Mouse (Mus musculus) liver (tissue): ENCODE data around the gene Ldhal6b.
A peak's percentile ranks its signal among the peaks of the same experiment; 100 is the strongest.

Experiments
- DNase-seq: peaks from one replicate; pipeline ENCODE4 v3.0.0-alpha.2; 2020; ENCODE audit warnings: mixed read lengths

Gene Ldhal6b

DNA sequence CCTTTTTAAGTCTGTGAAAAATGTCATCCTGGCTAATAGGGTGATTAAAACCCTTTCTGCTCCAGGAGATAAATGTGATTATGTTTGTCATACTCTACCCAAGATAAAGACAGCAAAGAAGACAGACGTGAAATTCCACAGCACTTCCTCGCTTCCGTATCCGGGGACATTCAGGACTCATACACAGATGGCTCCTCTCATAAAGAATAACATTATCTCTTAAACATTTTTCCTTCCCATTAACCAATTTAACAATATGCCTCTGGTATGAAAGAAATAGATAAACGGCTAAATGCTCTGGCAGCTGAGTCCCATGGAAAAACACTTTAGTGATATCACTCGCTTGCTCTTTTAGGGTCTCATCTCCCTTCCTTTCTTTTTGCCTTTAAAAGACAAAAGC is 11.5 kb downstream of the Ldhal6b start:
- no peak for DNase-seq

DNA sequence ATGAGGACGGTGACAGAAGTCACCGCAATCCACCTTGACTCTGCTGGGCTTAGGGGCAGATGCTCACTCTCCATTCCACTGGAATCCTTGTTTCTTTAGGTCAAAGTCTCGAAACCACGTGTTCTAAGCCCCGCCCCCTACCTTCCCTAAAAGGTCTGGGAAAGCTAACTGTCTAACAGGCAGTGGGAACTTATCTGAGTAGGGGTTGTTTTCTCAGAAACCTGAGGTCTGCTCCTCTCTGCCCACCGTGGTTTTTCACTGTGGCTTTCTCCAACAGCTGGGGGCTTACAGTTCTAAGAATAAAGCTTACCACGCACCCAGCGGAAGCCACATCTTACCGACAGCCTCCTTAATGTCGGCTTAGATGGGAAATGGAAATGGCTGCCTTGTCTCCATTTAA is 12.0 kb downstream of the Ldhal6b start:
- peak; percentile 59 for DNase-seq

- DNase-seq: no peak
Observed at GRCm38 (mm10) chr17:5403885-5404284, 14.7 kb downstream of the Ldhal6b start.

- DNase-seq: peak; percentile 85
Observed at GRCm38 (mm10) chr17:5402624-5403023, 15.9 kb downstream of the Ldhal6b start.

DNA sequence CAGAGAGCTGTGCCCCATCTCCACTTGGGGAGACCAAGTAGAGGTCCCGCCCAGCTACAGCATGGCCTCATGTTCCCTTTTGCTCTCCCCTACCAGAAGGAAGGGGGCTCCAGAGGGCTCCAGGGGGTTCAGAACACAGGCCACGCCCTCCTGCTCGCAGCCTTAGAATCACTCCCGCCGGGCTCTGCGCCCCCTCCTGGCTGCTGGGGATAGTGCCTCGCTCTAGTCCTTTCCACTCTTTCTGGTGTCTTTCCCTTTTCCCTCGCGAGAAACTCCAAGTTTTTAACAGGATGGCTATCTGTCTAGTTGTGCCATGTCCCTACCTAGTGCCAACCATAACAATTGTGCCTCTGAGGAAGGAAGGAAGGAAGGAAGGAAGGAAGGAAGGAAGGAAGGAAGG is 16.5 kb downstream of the Ldhal6b start:
- DNase-seq: peak; percentile 75

GRCm38 (mm10) chr17:5401288-5401687 is 17.3 kb downstream of the Ldhal6b start:
- no peak for DNase-seq

DNA sequence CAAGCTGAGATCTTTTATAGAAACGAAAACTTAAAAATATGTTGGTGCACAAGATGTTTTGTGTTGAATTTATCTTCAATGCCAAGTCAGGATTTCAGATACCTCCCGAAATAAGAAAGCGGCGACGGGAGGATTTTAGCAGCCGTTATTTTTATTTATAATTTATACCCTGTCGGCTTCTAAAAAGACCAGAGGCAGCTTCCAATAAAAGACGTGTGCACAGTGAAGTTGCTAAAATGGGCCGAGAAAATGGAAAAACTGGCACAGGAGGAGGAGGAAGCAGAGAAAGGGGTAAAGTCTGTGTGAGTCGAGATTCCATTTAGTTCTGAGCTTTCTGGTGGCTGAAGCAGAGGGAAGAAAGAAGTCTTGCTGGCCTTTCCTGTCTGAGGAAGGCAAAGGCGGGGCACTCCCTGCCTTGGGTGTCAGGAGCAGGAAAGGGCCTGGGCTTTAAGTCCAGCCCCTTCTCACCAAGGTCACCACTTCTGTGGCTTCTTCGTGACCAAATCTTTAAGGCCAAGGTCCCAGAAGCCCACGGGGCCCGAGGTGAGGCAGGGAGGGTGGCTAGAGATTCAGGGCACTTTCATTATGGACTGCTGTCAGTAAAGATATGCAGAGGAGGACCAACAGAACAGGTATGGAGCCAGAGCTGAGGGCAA is 18.0 kb downstream of the Ldhal6b start:
- no peak for DNase-seq

DNA sequence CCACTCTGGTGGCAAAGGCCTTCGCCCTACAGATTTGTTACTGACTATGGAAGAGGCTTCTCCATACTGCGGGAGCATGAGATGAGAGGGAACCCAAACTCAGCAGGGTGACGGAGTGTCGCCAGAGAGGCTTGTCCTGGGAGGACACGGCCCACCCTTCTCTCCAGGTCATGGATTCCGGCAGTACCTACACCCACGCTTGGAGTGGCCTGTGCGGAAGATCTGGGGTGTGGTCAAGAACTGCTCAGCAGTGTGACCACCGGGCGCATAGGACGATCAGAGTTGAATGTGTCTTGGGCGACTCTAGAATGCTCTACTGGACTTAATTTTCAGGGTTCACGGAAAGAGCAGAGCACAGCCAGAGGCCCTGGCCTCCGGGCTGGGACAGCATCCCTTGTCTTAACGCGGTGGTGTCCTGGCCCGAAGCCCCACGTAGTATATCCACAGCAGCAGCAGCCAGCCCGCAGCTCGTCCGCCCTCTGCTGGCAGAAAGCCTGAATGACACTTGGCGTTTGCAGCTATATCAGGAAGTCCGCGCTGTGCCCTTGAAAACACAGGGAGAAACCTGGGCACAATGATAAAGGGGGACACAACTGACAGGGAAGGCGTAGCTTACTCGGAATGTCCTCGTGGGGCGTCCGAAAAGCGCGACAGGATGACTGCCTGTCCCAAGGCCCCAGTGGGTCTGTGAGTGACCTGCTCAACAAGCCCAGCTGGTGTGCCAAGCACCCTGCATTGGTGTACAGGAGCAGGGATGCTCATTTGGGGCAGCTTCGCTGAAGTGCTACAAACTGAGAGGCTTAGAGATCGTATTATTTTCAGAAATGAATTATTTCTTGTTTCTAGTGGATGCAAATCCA is 21.2 kb downstream of the Ldhal6b start:
- peak; percentile 81 for DNase-seq

DNA sequence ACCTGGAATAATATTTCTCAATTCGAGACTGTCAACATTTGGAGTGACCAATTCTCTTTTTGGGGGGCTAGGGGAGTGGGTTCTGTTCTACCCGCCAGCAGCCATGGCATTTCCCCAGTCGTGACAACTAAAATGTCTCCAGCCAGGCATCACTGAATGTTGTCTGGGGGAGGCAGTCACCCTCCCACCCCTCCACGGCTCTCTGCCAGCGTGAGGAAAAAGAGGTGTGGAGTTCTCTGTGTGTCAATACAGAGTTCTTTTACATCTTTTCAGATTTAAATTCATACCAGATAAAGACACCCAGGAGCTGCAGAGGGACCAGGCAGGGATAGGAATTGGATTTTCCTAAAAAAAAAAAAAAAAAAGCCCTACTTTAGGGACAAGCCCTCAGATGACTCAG is 22.4 kb downstream of the Ldhal6b start:
- no peak for DNase-seq

- no peak for DNase-seq
Observed at GRCm38 (mm10) chr17:5395454-5396205, 22.9 kb downstream of the Ldhal6b start.

DNA sequence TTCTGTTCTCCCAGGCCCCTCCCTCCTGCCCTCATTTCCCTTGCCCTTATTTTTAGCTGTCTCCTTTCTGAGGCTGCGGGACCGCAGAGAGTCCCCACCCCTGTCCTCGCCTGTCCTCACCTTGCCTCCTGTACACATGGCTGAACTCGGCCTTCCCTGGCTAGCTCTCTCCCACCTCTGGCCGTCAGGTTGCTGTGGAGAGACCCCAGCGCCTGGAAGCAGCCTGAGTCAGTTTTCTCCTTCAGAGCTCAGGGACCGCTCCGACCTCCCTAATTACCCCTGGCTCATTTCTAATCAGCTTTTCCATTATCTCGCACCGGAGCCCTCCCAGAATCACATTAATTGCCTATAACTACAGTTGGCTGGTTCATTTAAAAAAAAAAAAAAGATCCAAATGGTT is 27.9 kb downstream of the Ldhal6b start:
- no peak for DNase-seq

DNA sequence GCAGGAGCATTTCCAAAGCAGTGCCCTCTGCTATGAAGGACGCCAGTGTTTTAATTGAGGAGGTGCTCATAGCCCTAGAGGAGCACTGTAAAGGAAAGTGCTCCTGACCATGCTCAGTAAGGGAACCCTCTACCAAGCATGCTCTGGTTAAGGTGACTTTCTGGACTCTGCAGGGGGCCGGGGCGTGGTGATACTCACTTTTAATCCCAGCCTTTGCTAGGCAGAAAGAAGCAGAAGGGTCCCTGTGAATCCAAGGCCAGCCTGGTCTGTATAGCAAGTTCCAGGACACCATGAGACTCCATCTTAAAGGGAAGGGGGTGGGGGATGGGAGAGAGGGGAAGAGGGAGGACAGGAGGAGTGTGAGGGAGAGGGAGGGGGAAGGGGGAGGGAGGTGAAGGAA is 30.2 kb downstream of the Ldhal6b start:
- no peak for DNase-seq

- no peak for DNase-seq
Observed at GRCm38 (mm10) chr17:5386885-5387545, 31.6 kb downstream of the Ldhal6b start.

GRCm38 (mm10) chr17:5385694-5386093 is 32.9 kb downstream of the Ldhal6b start:
- DNase-seq: no peak

DNA sequence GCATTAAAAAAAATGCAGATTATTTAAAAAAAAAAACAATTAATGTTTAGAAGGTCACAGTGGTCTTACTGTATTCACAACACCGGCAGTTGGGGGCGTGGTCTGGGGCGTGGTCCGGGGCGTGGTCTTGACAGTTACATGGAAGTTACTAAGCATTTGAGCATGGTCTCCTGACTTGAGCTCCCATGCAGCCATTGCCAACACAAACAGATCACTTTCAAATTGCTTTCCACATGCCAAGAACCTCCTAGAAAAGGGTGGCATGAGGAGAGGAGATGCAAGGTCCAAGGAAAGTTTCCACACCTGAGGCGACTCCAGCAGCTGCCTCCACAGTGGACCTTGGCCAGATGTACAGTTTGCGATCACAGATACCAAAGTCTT is 40.6 kb downstream of the Ldhal6b start:
- peak; percentile 85 for DNase-seq

DNA sequence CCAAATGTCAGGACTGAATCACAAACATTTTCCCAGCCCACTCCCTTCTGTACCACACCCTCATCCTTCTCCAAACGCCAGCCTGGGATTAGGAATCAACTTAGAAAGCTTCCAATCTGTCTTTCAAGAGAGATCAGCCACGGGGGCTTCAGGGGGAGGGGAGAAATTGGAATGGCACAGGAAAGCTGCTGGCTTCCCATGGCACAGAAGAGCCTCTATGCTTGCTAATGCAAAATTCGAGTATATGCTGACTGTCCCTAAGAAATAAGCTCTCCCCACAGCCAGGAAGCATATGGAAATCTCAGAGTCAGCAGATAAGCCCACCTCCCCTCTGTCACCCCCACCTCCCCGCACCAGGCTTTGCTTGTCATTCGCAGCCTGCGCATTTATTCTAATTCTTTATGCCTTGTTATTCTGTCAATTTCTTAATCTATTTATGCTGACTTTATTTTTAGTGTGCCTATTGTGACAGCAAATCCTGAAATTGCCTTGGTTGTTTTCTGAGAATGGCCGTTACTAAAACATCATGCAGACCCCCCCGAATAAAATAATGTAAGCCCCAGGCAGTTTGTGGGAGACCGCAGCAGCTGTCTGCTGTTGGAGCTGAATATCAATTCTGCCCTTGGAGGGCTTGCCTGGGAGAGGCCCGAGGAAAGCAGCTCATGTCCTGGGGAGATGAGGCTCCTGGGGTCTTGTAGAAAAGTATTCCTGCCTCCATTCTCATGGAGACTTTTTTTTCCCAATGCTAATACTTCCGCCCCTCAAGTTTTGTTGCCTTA is 41.2 kb downstream of the Ldhal6b start:
- DNase-seq: no peak

GRCm38 (mm10) chr17:5372951-5373350 is 45.6 kb downstream of the Ldhal6b start:
- no peak for DNase-seq

DNA sequence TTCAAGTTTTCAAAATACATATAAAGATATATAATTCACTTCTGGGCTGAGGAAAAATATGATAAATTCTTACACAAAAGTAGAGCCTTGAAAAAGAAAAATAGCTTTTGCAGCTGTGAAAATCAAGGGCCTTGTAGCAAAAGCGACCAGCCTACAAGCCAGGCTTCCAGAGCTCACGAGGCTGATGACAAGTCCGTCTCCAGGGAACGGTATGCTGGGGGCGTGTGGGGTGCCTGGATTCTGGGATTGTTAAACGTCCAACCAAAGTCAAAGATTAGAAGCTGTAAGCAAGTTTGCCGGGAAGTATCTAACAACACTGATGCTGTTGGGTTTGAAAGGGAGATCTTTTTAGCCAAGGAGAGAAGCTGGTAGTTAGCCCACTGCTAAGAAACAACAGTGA is 47.0 kb downstream of the Ldhal6b start:
- no peak for DNase-seq

DNA sequence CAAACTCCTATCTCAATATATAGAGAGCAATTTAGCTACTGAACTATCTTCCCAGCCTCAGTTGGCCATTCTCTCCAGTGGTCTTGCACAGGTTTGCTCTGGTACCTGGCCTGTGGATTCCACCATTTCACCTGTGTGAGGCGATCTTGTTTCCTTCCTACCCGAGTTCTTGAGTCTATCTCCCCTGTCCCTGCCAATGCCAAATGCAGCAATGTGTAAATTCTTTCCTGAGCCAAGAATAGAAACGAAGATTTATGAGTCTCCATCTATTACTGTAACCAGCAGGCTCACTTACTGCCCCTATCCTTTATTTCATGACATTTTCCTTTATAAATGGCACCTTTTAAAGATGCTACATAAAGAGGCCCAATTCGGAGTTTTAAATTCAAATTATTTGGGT is 47.5 kb downstream of the Ldhal6b start:
- no peak for DNase-seq
